Mouse (Mus musculus) MEL (cell line): ENCODE data around the gene Map4. TPM values are rescaled to one million over a fixed set of nuclear protein-coding genes. Genes with fewer than 3 reads are reported as not detected.

Source experiments
- DNase-seq: peaks from one replicate; pipeline ENCODE4 v3.0.0; 2011; ENCODE audit warnings: low read depth, low spot score
- H3K27ac ChIP-seq: 2 replicates; pipeline ENCODE4 v1.5.1; 2012; ENCODE audit warnings: low read depth, mild to moderate bottlenecking, control low read depth, low read length, moderate library complexity; ENCODE audit not compliant: control insufficient read depth
- H3K27me3 ChIP-seq, 2 experiments: fragments of 150-350 bp in 1 of 2; sonication (generic) in 1 of 2; 2 replicates each; pipeline ENCODE4 v1.6.1; 2012; ENCODE audit warnings: low read length in 2 of 2, mild to moderate bottlenecking in 2 of 2, improper control_type of control experiment in 1 of 2, moderate library complexity in 1 of 2; ENCODE audit not compliant: insufficient read depth in 2 of 2, control insufficient read depth in 1 of 2
- H3K36me3 ChIP-seq, 2 experiments: 2 replicates each; pipeline ENCODE4 v1.6.1; 2012 to 2014; ENCODE audit warnings: low read length in 2 of 2, improper control_type of control experiment in 1 of 2, inconsistent platforms in 1 of 2, mild to moderate bottlenecking in 1 of 2; ENCODE audit not compliant: insufficient read depth in 2 of 2, control insufficient read depth in 1 of 2
- H3K4me1 ChIP-seq, 2 experiments: fragments of 150-350 bp in 1 of 2; sonication (generic) in 1 of 2; 2 replicates each; pipeline ENCODE4 v1.6.1; 2012; ENCODE audit warnings: low read length in 2 of 2, improper control_type of control experiment in 1 of 2, mild to moderate bottlenecking in 1 of 2; ENCODE audit not compliant: insufficient read depth in 2 of 2, control insufficient read depth in 1 of 2
- H3K4me3 ChIP-seq, 2 experiments: fragments of 150-350 bp in 1 of 2; sonication (generic) in 1 of 2; 2 replicates each; pipeline ENCODE4 v1.5.1; 2012; ENCODE audit warnings: low read depth in 2 of 2, low read length in 2 of 2, mild to moderate bottlenecking in 2 of 2, moderate library complexity in 2 of 2, control low read depth in 1 of 2, improper control_type of control experiment in 1 of 2; ENCODE audit not compliant: control insufficient read depth in 1 of 2, insufficient read depth in 1 of 2
- H3K79me2 ChIP-seq: 2 replicates; pipeline ENCODE4 v1.6.1; 2012; ENCODE audit warnings: mild to moderate bottlenecking, low read length, moderate library complexity; ENCODE audit not compliant: control insufficient read depth, poor library complexity, insufficient read depth
- H3K9ac ChIP-seq: 2 replicates; pipeline ENCODE4 v1.6.1; 2012; ENCODE audit warnings: low read depth, mild to moderate bottlenecking, control low read depth, low read length, moderate library complexity; ENCODE audit not compliant: control insufficient read depth, poor library complexity, severe bottlenecking
- H3K9me3 ChIP-seq: fragments of 150-350 bp; sonication (generic); replicated peaks from 2 replicates; pipeline ENCODE4 v1.6.1; 2012; ENCODE audit warnings: mild to moderate bottlenecking, low read length, improper control_type of control experiment, moderate library complexity; ENCODE audit not compliant: insufficient read depth
- CHD1 ChIP-seq: IDR thresholded peaks from 2 replicates; pipeline ENCODE4 v1.6.1; 2012; ENCODE audit warnings: low read depth, mild to moderate bottlenecking, inconsistent platforms, low read length, improper control_type of control experiment
- CTCF ChIP-seq, 3 experiments: IDR thresholded peaks in 2 of 3; conservative IDR thresholded peaks in 1 of 3; 2 replicates each; pipeline ENCODE4 v1.5.1; 2011 to 2012; ENCODE audit warnings: low read length in 3 of 3, low read depth in 2 of 3, mild to moderate bottlenecking in 2 of 3, improper control_type of control experiment in 1 of 3, inconsistent platforms in 1 of 3, mixed read lengths in 1 of 3, moderate library complexity in 1 of 3; ENCODE audit not compliant: control insufficient read depth in 1 of 3, insufficient read depth in 1 of 3, poor library complexity in 1 of 3, severe bottlenecking in 1 of 3
- E2F4 ChIP-seq: IDR thresholded peaks from 2 replicates; pipeline ENCODE4 v1.6.1; 2011; ENCODE audit warnings: low read depth, low read length, improper control_type of control experiment, borderline replicate concordance
- EP300 ChIP-seq, 2 experiments: IDR thresholded peaks; 2 replicates each; pipeline ENCODE4 v1.6.1; 2011; ENCODE audit warnings: improper control_type of control experiment in 2 of 2, low read length in 2 of 2, low read depth in 1 of 2, mild to moderate bottlenecking in 1 of 2
- ETS1 ChIP-seq: IDR thresholded peaks from 2 replicates; pipeline ENCODE4 v1.6.1; 2012; ENCODE audit warnings: low read depth, mild to moderate bottlenecking, inconsistent platforms, low read length, improper control_type of control experiment, moderate library complexity
- GATA1 ChIP-seq: IDR thresholded peaks from 2 replicates; pipeline ENCODE4 v1.6.1; 2011; ENCODE audit warnings: low read depth, low read length, improper control_type of control experiment
- MAFK ChIP-seq: IDR thresholded peaks from 2 replicates; pipeline ENCODE4 v1.6.1; 2011; ENCODE audit warnings: low read depth, mild to moderate bottlenecking, low read length, improper control_type of control experiment, borderline replicate concordance
- MAZ ChIP-seq: IDR thresholded peaks from 2 replicates; pipeline ENCODE4 v1.6.1; 2012; ENCODE audit warnings: low read depth, mild to moderate bottlenecking, inconsistent platforms, low read length, improper control_type of control experiment
- MXI1 ChIP-seq: IDR thresholded peaks from 2 replicates; pipeline ENCODE4 v1.6.1; 2011; ENCODE audit warnings: mild to moderate bottlenecking, low read depth, low read length, improper control_type of control experiment
- MYB ChIP-seq: IDR thresholded peaks from 2 replicates; pipeline ENCODE4 v1.6.1; 2011; ENCODE audit warnings: mild to moderate bottlenecking, low read depth, low read length, improper control_type of control experiment
- MYC ChIP-seq: IDR thresholded peaks from 2 replicates; pipeline ENCODE4 v1.6.1; 2011; ENCODE audit warnings: low read depth, mild to moderate bottlenecking, low read length, improper control_type of control experiment, moderate library complexity
- NELFE ChIP-seq: IDR thresholded peaks from 2 replicates; pipeline ENCODE4 v1.6.1; 2011; ENCODE audit warnings: low read depth, low read length, improper control_type of control experiment
- POLR2A ChIP-seq, 2 experiments: IDR thresholded peaks; 2 replicates each; pipeline ENCODE4 v1.6.1; 2011 to 2012; ENCODE audit warnings: low read length in 2 of 2, mild to moderate bottlenecking in 2 of 2, control low read depth in 1 of 2, improper control_type of control experiment in 1 of 2, low read depth in 1 of 2, moderate library complexity in 1 of 2; ENCODE audit not compliant: control insufficient read depth in 1 of 2, insufficient read depth in 1 of 2, poor library complexity in 1 of 2
- RCOR1 ChIP-seq: IDR thresholded peaks from 2 replicates; pipeline ENCODE4 v1.6.1; 2012; ENCODE audit warnings: low read depth, mild to moderate bottlenecking, inconsistent platforms, low read length, improper control_type of control experiment
- SIN3A ChIP-seq: IDR thresholded peaks from 2 replicates; pipeline ENCODE4 v1.6.1; 2012; ENCODE audit warnings: low read length, improper control_type of control experiment, inconsistent platforms
- TAL1 ChIP-seq: IDR thresholded peaks from 2 replicates; pipeline ENCODE4 v1.6.1; 2012; ENCODE audit warnings: mild to moderate bottlenecking, inconsistent platforms, low read length, moderate library complexity, mixed read lengths
- TCF12 ChIP-seq: IDR thresholded peaks from 2 replicates; pipeline ENCODE4 v1.6.1; 2014; ENCODE audit warnings: low read depth, mild to moderate bottlenecking, inconsistent platforms, low read length, improper control_type of control experiment, moderate library complexity
- USF1 ChIP-seq: IDR thresholded peaks from 2 replicates; pipeline ENCODE4 v1.6.1; 2014; ENCODE audit warnings: low read depth, mild to moderate bottlenecking, inconsistent platforms, low read length, improper control_type of control experiment, moderate library complexity
- ZC3H11A ChIP-seq: IDR thresholded peaks from 2 replicates; pipeline ENCODE4 v1.6.1; 2012; ENCODE audit warnings: low read depth, mild to moderate bottlenecking, inconsistent platforms, low read length, improper control_type of control experiment
- ZNF384 ChIP-seq: IDR thresholded peaks from 2 replicates; pipeline ENCODE4 v1.6.1; 2012; ENCODE audit warnings: low read depth, mild to moderate bottlenecking, inconsistent platforms, low read length, improper control_type of control experiment
- polyA plus RNA-seq, 2 experiments: library from polyadenylated mRNA; stranded (reverse) in 1 of 2; unstranded in 1 of 2; fragments of >175 nt in 1 of 2; fragments of >200 nt in 1 of 2; gene quantifications; 2 replicates each; pipeline versions ENCODE4 v1.2.1 to v1.2.4; 2012; ENCODE audit warnings: low replicate concordance in 2 of 2, low read depth in 1 of 2; ENCODE audit not compliant: insufficient read length in 2 of 2, insufficient read depth in 1 of 2, missing spikeins in 1 of 2
- total RNA-seq: library from RNA; depleted of rRNA; stranded (reverse); fragments of 300-350 nt; gene quantifications from 2 replicates; pipeline ENCODE4 v1.2.3, GENCODE M21; 2012

Gene Map4
- total and polyA plus RNA-seq, 3 experiments = 14.5 to 47.8 TPM; not detected in 1

GRCm38 (mm10) chr9:110121424-110121823, 190.2 kb downstream of the Map4 start:
- Histone ChIP-seq H3K36me3 (peaks cover 0 to 15% of the 10 kb centered on the region in 2 experiments; a peak in 2 of 4 replicates), H3K27ac (no peak overlapping the region), H3K27me3 (no peaks in the 10 kb centered on the region), H3K79me2 (peaks cover 22% of the 10 kb centered on the region), H3K9me3 (no peaks in the 10 kb centered on the region), H3K9ac (no peak overlapping the region), H3K4me3 (no peak overlapping the region), H3K4me1 (peaks cover 2 to 3% of the 10 kb centered on the region in 2 experiments; a peak in 2 of 4 replicates)
- no peak for TF ChIP-seq CTCF (IDR thresholded peaks at IDR 0.05 in 2 of 3, conservative IDR thresholded peaks at IDR 0.05 in 1 of 3; ENCODE audit: control insufficient read depth in 1 of 3, insufficient read depth in 1 of 3, low read depth in 2 of 3, low read length in 3 of 3, poor library complexity in 1 of 3, severe bottlenecking in 1 of 3)
- TF ChIP-seq POLR2A (IDR thresholded peaks at IDR 0.05; ENCODE audit: control insufficient read depth in 1 of 2, insufficient read depth in 1 of 2, low read depth in 1 of 2, low read length in 2 of 2, poor library complexity in 1 of 2) = no peak
- no peak for TF ChIP-seq NELFE
- DNase-seq = no peak

- no peak overlapping the region for H3K4me3 ChIP-seq
- no peaks in the 10 kb centered on the region for H3K27me3 ChIP-seq
- no peak overlapping the region for H3K27ac ChIP-seq
- DNase-seq = peak; percentile 60
- peaks cover 5% of the 10 kb centered on the region for H3K79me2 ChIP-seq
- H3K9me3 ChIP-seq = no peaks in the 10 kb centered on the region
- H3K9ac ChIP-seq = no peak overlapping the region
- H3K4me1 ChIP-seq = peaks cover 2 to 3% of the 10 kb centered on the region in 2 experiments; a peak in 2 of 4 replicates
- peaks cover 0 to 11% of the 10 kb centered on the region in 2 experiments; a peak in 2 of 4 replicates for H3K36me3 ChIP-seq
- peak; percentile 89 for TF ChIP-seq GATA1
- no peak for TF ChIP-seq ETS1
- no peak for TF ChIP-seq MAZ
- TF ChIP-seq MAFK = no peak
- TF ChIP-seq RCOR1 = peak; percentile 98
- peak; percentile 87 to 94 for TF ChIP-seq EP300 (IDR thresholded peaks at IDR 0.05; ENCODE audit: low read depth in 1 of 2, low read length in 2 of 2)
- TF ChIP-seq USF1 = no peak
- TF ChIP-seq E2F4 = no peak
- TF ChIP-seq CHD1 = no peak
- TF ChIP-seq SIN3A = no peak
- peak; percentile 93 for TF ChIP-seq TCF12
- TF ChIP-seq ZNF384 = 0 out of 2 replicates have a peak, but pooled peaks have one; percentile 30
- TF ChIP-seq MYC = no peak
- TF ChIP-seq ZC3H11A = no peak
- TF ChIP-seq MXI1 = no peak
- no peak for TF ChIP-seq MYB
- peak; percentile 75 for TF ChIP-seq TAL1
Measured at GRCm38 (mm10) chr9:110123322-110123721, 192.1 kb downstream of the Map4 start.
